Mouse (Mus musculus) myocyte (in vitro differentiated cells): ENCODE results near the gene Stx16.

Source experiments
- CEBPB ChIP-seq: IDR thresholded peaks from 2 replicates; pipeline ENCODE4 v1.6.1; 2011; ENCODE audit warnings: mild to moderate bottlenecking, moderate library complexity; ENCODE audit not compliant: poor library complexity, insufficient read depth, severe bottlenecking
- E2F4 ChIP-seq: IDR thresholded peaks from one replicate; pipeline ENCODE4 v1.6.1; 2011; ENCODE audit warnings: mild to moderate bottlenecking, control low read depth, moderate library complexity; ENCODE audit not compliant: insufficient read depth
- MAX ChIP-seq: IDR thresholded peaks from one replicate; pipeline ENCODE4 v1.6.1; 2011; ENCODE audit warnings: low read depth, mild to moderate bottlenecking, control low read depth
- MYOD1 ChIP-seq, 3 experiments: IDR thresholded peaks; one replicate each; pipeline ENCODE4 v1.6.1; 2011; ENCODE audit warnings: control low read depth in 2 of 3, low read depth in 2 of 3, mild to moderate bottlenecking in 2 of 3, moderate library complexity in 1 of 3; ENCODE audit not compliant: insufficient read length in 2 of 3, control insufficient read depth in 1 of 3
- MYOG ChIP-seq, 3 experiments: IDR thresholded peaks; one replicate each; pipeline ENCODE4 v1.6.1; 2011; ENCODE audit warnings: control low read depth in 2 of 3, low read depth in 2 of 3, mild to moderate bottlenecking in 2 of 3; ENCODE audit not compliant: insufficient read length in 2 of 3, control insufficient read depth in 1 of 3, insufficient read depth in 1 of 3
- POLR2A ChIP-seq: IDR thresholded peaks from one replicate; pipeline ENCODE4 v1.6.1; 2011; ENCODE audit warnings: low read depth, mild to moderate bottlenecking, control low read depth, moderate library complexity; ENCODE audit not compliant: insufficient read length
- POLR2AphosphoS2 ChIP-seq: IDR thresholded peaks from one replicate; pipeline ENCODE4 v1.6.1; 2011; ENCODE audit warnings: low read depth, control low read depth; ENCODE audit not compliant: insufficient read length
- REST ChIP-seq: IDR thresholded peaks from one replicate; pipeline ENCODE4 v1.6.1; 2011; ENCODE audit warnings: mild to moderate bottlenecking, control low read depth, moderate library complexity; ENCODE audit not compliant: insufficient read depth, insufficient read length
- SRF ChIP-seq: IDR thresholded peaks from one replicate; pipeline ENCODE4 v1.6.1; 2011; ENCODE audit warnings: low read depth; ENCODE audit not compliant: control insufficient read depth, insufficient read length
- TCF12 ChIP-seq: IDR thresholded peaks from one replicate; pipeline ENCODE4 v1.6.1; 2011; ENCODE audit warnings: mild to moderate bottlenecking, control low read depth; ENCODE audit not compliant: poor library complexity, insufficient read depth, severe bottlenecking
- TCF3 ChIP-seq: IDR thresholded peaks from one replicate; pipeline ENCODE4 v1.6.1; 2011; ENCODE audit warnings: low read depth, control low read depth; ENCODE audit not compliant: insufficient read length
- USF1 ChIP-seq: IDR thresholded peaks from one replicate; pipeline ENCODE4 v1.6.1; 2011; ENCODE audit warnings: low read depth, mild to moderate bottlenecking, control low read depth, moderate library complexity

GRCm38 (mm10) chr2:174118141-174118540, 42.0 kb downstream of the Stx16 start:
- no peak for TF ChIP-seq POLR2A
- no peak for TF ChIP-seq REST
- no peak for TF ChIP-seq TCF12
- TF ChIP-seq E2F4: no peak
- no peak for TF ChIP-seq MAX
- TF ChIP-seq USF1: no peak
- no peak for TF ChIP-seq CEBPB
- TF ChIP-seq SRF: no peak
- no peak for TF ChIP-seq TCF3
- no peak for TF ChIP-seq MYOG (IDR thresholded peaks at IDR 0.05; ENCODE audit: control insufficient read depth in 1 of 3, insufficient read depth in 1 of 3, insufficient read length in 2 of 3, low read depth in 2 of 3)
- no peak for TF ChIP-seq POLR2AphosphoS2
- TF ChIP-seq MYOD1 (IDR thresholded peaks at IDR 0.05; ENCODE audit: control insufficient read depth in 1 of 3, insufficient read length in 2 of 3, low read depth in 2 of 3): no peak
